Mouse (Mus musculus) kidney, adult 2 months (tissue): ENCODE data around the gene Comt.

Source experiments
- CTCF ChIP-seq: fragments of 200-500 bp; conservative IDR thresholded peaks from 2 replicates; pipeline ENCODE4 v1.5.1; 2011; ENCODE audit warnings: low read depth, mild to moderate bottlenecking, control low read depth, low read length, moderate library complexity, mixed read lengths; ENCODE audit not compliant: insufficient read depth, insufficient read length
- POLR2A ChIP-seq: fragments of 200-500 bp; IDR thresholded peaks from one replicate; pipeline ENCODE4 v1.6.1; 2011; ENCODE audit warnings: low read depth, low read length, control low read depth

- TF ChIP-seq CTCF (no peak), POLR2A (no peak)
These were observed 28.8 kb upstream of the Comt start for GRCm38 (mm10) chr16:18455407-18455806.
